Mouse (Mus musculus) kidney, embryonic 16.5 days (tissue): ENCODE measurements at regions not wholly inside any gene's neighbourhood (a gene's known extent, or its start where the extent isn't known, plus 50 kb on each side); places are given as distances from the start of the nearest gene placed in this dataset.
A peak's percentile ranks its signal among the peaks of the same experiment; 100 is the strongest.

ENCODE experiments used
- ATAC-seq: fragments of 200-750 bp; cut with Nextera tagmentation; 2 replicates; pipeline ENCODE4 v1.8.0; 2017; ENCODE audit warnings: moderate TSS enrichment; ENCODE audit not compliant: low FRiP score, low TSS enrichment
- H3K27ac ChIP-seq: fragments of 300-500 bp; sonication (generic); 2 replicates; pipeline ENCODE4 v1.5.1; 2014; ENCODE audit warnings: low read length
- H3K27me3 ChIP-seq: fragments of 300-500 bp; sonication (generic); 2 replicates; pipeline ENCODE4 v1.6.1; 2014; ENCODE audit warnings: low read length, control low read depth, mixed read lengths; ENCODE audit not compliant: insufficient read depth
- H3K36me3 ChIP-seq: fragments of 300-500 bp; sonication (generic); 2 replicates; pipeline ENCODE4 v1.6.1; 2014; ENCODE audit warnings: low read length, control low read depth, mixed read lengths; ENCODE audit not compliant: insufficient read depth
- H3K4me1 ChIP-seq: fragments of 300-500 bp; sonication (generic); 2 replicates; pipeline ENCODE4 v1.6.1; 2014; ENCODE audit warnings: low read length, control low read depth, mixed read lengths; ENCODE audit not compliant: insufficient read depth
- H3K4me2 ChIP-seq: fragments of 300-500 bp; sonication (generic); replicated peaks from 2 replicates; pipeline ENCODE4 v1.6.1; 2014; ENCODE audit warnings: low read depth, low read length
- H3K4me3 ChIP-seq: fragments of 300-500 bp; sonication (generic); 2 replicates; pipeline ENCODE4 v1.5.1; 2014; ENCODE audit warnings: mild to moderate bottlenecking, low read length
- H3K9ac ChIP-seq: fragments of 300-500 bp; sonication (generic); replicated peaks from 2 replicates; pipeline ENCODE4 v1.6.1; 2014; ENCODE audit warnings: low read length
- H3K9me3 ChIP-seq: fragments of 300-500 bp; sonication (generic); 2 replicates; pipeline ENCODE4 v1.6.1; 2016; ENCODE audit warnings: low read length, control low read depth
- WGBS: fragments of 180-500 bp; shearing (Covaris S2); extraction: QIAGEN DNeasy Blood & Tissue Kit; methylation state at CpG from one replicate; pipeline ENCODE4 v1.1.7; 2014; 5-methylcytosine and 5-hydroxymethylcytosine counted together

- Histone ChIP-seq H3K4me2 (no peak overlapping the region), H3K9me3 (no peaks in the 10 kb centered on the region), H3K4me3 (no peak overlapping the region), H3K27ac (no peak overlapping the region), H3K9ac (no peak overlapping the region), H3K36me3 (no peaks in the 10 kb centered on the region), H3K4me1 (no peaks in the 10 kb centered on the region), H3K27me3 (no peaks in the 10 kb centered on the region)
- WGBS: 27% methylated on average over 1 of the region's 1 CpGs
- no peak for ATAC-seq
Observed at GRCm38 (mm10) chr13:78644556-78644955, 445.0 kb upstream of the Nr2f1 start.

GRCm38 (mm10) chr13:78643023-78643422 is 443.5 kb upstream of the Nr2f1 start:
- Histone ChIP-seq H3K4me1 (no peaks in the 10 kb centered on the region), H3K9ac (no peak overlapping the region), H3K4me2 (no peak overlapping the region), H3K9me3 (no peaks in the 10 kb centered on the region), H3K27ac (no peak overlapping the region), H3K36me3 (no peaks in the 10 kb centered on the region), H3K27me3 (no peaks in the 10 kb centered on the region), H3K4me3 (no peak overlapping the region)
- 13% methylated on average over 3 of the region's 3 CpGs for WGBS
- ATAC-seq: no peak

- no peak for ATAC-seq
- no peaks in the 10 kb centered on the region for H3K27me3 ChIP-seq
- WGBS: 88% methylated on average over 3 of the region's 3 CpGs
- H3K9ac ChIP-seq: no peak overlapping the region
- H3K4me1 ChIP-seq: no peaks in the 10 kb centered on the region
- no peak overlapping the region for H3K27ac ChIP-seq
- H3K9me3 ChIP-seq: no peaks in the 10 kb centered on the region
- H3K4me3 ChIP-seq: no peak overlapping the region
- H3K4me2 ChIP-seq: no peak overlapping the region
- H3K36me3 ChIP-seq: no peaks in the 10 kb centered on the region
Observed at GRCm38 (mm10) chr13:78642443-78642729, 442.8 kb upstream of the Nr2f1 start.

- H3K27me3 ChIP-seq: no peaks in the 10 kb centered on the region
- no peak overlapping the region for H3K9ac ChIP-seq
- no peaks in the 10 kb centered on the region for H3K4me1 ChIP-seq
- no peak overlapping the region for H3K4me3 ChIP-seq
- H3K9me3 ChIP-seq: no peaks in the 10 kb centered on the region
- no peak for ATAC-seq
- no peaks in the 10 kb centered on the region for H3K36me3 ChIP-seq
- 84% methylated on average over 5 of the region's 5 CpGs for WGBS
- H3K27ac ChIP-seq: no peak overlapping the region
- H3K4me2 ChIP-seq: no peak overlapping the region
Observed at GRCm38 (mm10) chr13:78641687-78642442, 442.3 kb upstream of the Nr2f1 start.

- no peaks in the 10 kb centered on the region for H3K9me3 ChIP-seq
- H3K9ac ChIP-seq: no peak overlapping the region
- H3K4me1 ChIP-seq: no peaks in the 10 kb centered on the region
- WGBS: 81% methylated on average over 1 of the region's 1 CpGs
- no peaks in the 10 kb centered on the region for H3K36me3 ChIP-seq
- H3K27ac ChIP-seq: no peak overlapping the region
- ATAC-seq: no peak
- H3K4me3 ChIP-seq: no peak overlapping the region
- H3K27me3 ChIP-seq: no peaks in the 10 kb centered on the region
- H3K4me2 ChIP-seq: no peak overlapping the region
Observed at GRCm38 (mm10) chr13:78640340-78640739, 440.8 kb upstream of the Nr2f1 start.

- H3K9ac ChIP-seq: no peak overlapping the region
- 92% methylated on average over 5 of the region's 5 CpGs for WGBS
- no peak overlapping the region for H3K27ac ChIP-seq
- H3K4me2 ChIP-seq: no peak overlapping the region
- H3K9me3 ChIP-seq: no peaks in the 10 kb centered on the region
- H3K4me1 ChIP-seq: no peaks in the 10 kb centered on the region
- no peaks in the 10 kb centered on the region for H3K27me3 ChIP-seq
- no peak overlapping the region for H3K4me3 ChIP-seq
- no peak for ATAC-seq
- H3K36me3 ChIP-seq: no peaks in the 10 kb centered on the region
Observed at GRCm38 (mm10) chr13:78638462-78638861, 438.9 kb upstream of the Nr2f1 start.

- no peaks in the 10 kb centered on the region for H3K36me3 ChIP-seq
- no peak overlapping the region for H3K9ac ChIP-seq
- no peak overlapping the region for H3K27ac ChIP-seq
- H3K4me1 ChIP-seq: no peaks in the 10 kb centered on the region
- H3K4me2 ChIP-seq: no peak overlapping the region
- 83% methylated on average over 2 of the region's 2 CpGs for WGBS
- H3K4me3 ChIP-seq: no peak overlapping the region
- H3K27me3 ChIP-seq: no peaks in the 10 kb centered on the region
- H3K9me3 ChIP-seq: no peaks in the 10 kb centered on the region
- ATAC-seq: no peak
Observed at GRCm38 (mm10) chr13:78631609-78632008, 432.1 kb upstream of the Nr2f1 start.

GRCm38 (mm10) chr13:78629041-78629727 is 429.6 kb upstream of the Nr2f1 start:
- ATAC-seq: peak; percentile 42; the same call in 1 of the 2 replicates
- Histone ChIP-seq H3K4me3 (no peak overlapping the region), H3K4me2 (peak overlapping the region; percentile 25), H3K27ac (no peak overlapping the region), H3K9ac (no peak overlapping the region), H3K4me1 (peaks cover 2% of the 10 kb centered on the region; the same call in 1 of the 2 replicates), H3K9me3 (no peaks in the 10 kb centered on the region), H3K27me3 (no peaks in the 10 kb centered on the region), H3K36me3 (no peaks in the 10 kb centered on the region)
- WGBS: 40% methylated on average over 10 of the region's 10 CpGs

- H3K36me3 ChIP-seq: no peaks in the 10 kb centered on the region
- no peak overlapping the region for H3K9ac ChIP-seq
- no peak overlapping the region for H3K27ac ChIP-seq
- H3K9me3 ChIP-seq: no peaks in the 10 kb centered on the region
- H3K4me1 ChIP-seq: peaks cover 2% of the 10 kb centered on the region; the same call in 1 of the 2 replicates
- no peak overlapping the region for H3K4me2 ChIP-seq
- no peak overlapping the region for H3K4me3 ChIP-seq
- 29% methylated on average over 2 of the region's 2 CpGs for WGBS
- no peaks in the 10 kb centered on the region for H3K27me3 ChIP-seq
- peak; percentile 46 for ATAC-seq
Observed at GRCm38 (mm10) chr13:78623652-78624051, 424.1 kb upstream of the Nr2f1 start.

GRCm38 (mm10) chr13:78602861-78603211 is 403.3 kb upstream of the Nr2f1 start:
- ATAC-seq: no peak
- Histone ChIP-seq H3K4me1 (0 out of 2 replicates have a peak, but pooled peaks cover 4% of the 10 kb centered on the region), H3K27ac (no peak overlapping the region), H3K9ac (no peak overlapping the region), H3K36me3 (no peaks in the 10 kb centered on the region), H3K4me2 (no peak overlapping the region), H3K27me3 (no peaks in the 10 kb centered on the region), H3K4me3 (no peak overlapping the region), H3K9me3 (no peaks in the 10 kb centered on the region)
- WGBS: 77% methylated on average over 1 of the region's 1 CpGs
